Mouse (Mus musculus): ENCODE measurements around the gene Tmigd3.
A peak's percentile ranks its signal among the peaks of the same experiment; 100 is the strongest.

Gene Tmigd3

GRCm38 (mm10) chr3:105877252-105877803 is 6.6 kb downstream of the Tmigd3 start:
- DNase-seq, result peak; percentile 64

GRCm38 (mm10) chr3:105877919-105878318 is 7.2 kb downstream of the Tmigd3 start:
- DNase-seq, result peak; percentile 76

DNA sequence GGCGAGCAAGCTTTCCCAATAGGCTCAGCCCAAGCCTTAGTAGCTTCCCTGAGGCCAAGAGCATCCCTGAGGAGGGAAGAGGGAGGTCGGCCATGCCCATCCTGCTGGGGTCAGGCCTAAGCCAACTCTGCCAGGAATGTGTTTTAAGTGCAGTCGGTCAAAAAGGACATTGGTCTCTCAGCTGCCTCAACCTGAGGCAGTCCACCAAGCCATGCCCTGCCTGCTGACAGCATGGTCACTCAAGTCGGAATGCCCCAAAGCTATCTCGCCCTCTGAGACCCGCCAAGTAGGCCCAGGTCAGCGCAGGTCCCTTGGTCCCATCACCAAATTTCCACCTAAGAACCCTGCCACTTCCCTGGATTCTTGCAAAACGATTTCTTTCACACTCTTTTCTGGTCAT is 8.0 kb downstream of the Tmigd3 start:
- no peak for DNase-seq

GRCm38 (mm10) chr3:105880419-105880818 is 9.7 kb downstream of the Tmigd3 start:
- no peak for DNase-seq

- no peak for DNase-seq
Observed at GRCm38 (mm10) chr3:105882105-105882504, 11.4 kb downstream of the Tmigd3 start.

DNA sequence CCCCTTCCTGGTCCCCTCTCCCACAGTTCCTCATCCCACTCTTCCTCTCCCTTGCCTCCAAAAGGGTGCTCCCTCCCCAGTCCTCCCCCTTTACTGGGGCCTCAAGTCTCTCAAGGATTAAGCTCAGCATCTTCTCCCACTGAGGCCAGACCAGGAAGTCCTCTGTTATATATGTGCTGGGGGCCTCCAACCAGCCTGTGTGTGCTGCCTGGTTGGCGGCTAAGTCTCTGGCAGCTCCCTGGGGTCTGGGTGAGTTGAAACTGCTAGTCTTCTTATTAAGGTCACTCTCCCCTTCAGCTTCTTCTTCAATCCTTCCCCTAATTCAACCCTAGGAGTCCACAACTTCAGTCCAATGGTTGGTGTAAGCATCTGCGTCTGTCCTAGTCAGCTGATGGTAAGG is 12.4 kb downstream of the Tmigd3 start:
- DNase-seq, result no peak

- DNase-seq, result no peak
Observed at GRCm38 (mm10) chr3:105888961-105889360, 18.3 kb downstream of the Tmigd3 start.

DNA sequence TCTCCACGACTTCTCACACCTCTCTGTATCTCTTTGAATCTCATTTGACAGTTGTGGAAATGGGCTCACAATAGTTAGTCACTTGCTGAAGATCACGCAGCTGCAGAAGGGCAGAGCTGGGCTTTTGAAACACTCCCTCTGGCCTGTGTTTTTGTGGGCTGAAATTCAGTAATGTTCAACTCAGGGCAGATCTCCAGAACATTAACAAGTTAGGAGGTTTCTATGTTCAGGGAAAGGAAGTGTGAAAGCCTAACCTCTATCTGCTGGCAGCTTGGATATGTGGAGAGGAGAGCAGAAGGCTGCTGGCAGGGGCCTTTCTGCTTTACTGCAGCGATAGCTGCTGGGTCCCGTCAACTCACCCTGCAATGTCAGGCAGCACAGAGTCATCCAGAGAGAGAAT is 19.5 kb downstream of the Tmigd3 start:
- no peak for DNase-seq

DNA sequence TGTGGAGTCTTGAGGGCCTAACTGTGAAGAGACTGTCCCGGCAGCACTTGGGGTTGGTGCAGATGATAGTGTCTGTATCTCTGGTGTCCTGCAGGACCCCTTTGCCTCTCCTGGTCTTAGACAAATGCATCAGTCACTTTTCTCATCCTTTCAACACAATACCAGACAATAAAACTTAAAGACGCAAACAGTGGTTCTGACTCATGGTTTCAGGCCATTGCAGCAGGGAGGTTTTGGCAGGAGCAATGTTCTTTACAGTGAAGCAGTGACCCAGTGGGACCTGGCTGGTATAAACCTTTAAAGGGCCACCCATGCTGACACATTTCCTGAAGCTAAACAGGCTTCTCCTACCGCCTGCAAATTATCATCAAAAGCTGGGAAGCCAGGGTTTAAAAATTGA is 20.4 kb downstream of the Tmigd3 start:
- no peak for DNase-seq

GRCm38 (mm10) chr3:105891760-105892571 is 21.3 kb downstream of the Tmigd3 start:
- DNase-seq, result peak; percentile 75

DNA sequence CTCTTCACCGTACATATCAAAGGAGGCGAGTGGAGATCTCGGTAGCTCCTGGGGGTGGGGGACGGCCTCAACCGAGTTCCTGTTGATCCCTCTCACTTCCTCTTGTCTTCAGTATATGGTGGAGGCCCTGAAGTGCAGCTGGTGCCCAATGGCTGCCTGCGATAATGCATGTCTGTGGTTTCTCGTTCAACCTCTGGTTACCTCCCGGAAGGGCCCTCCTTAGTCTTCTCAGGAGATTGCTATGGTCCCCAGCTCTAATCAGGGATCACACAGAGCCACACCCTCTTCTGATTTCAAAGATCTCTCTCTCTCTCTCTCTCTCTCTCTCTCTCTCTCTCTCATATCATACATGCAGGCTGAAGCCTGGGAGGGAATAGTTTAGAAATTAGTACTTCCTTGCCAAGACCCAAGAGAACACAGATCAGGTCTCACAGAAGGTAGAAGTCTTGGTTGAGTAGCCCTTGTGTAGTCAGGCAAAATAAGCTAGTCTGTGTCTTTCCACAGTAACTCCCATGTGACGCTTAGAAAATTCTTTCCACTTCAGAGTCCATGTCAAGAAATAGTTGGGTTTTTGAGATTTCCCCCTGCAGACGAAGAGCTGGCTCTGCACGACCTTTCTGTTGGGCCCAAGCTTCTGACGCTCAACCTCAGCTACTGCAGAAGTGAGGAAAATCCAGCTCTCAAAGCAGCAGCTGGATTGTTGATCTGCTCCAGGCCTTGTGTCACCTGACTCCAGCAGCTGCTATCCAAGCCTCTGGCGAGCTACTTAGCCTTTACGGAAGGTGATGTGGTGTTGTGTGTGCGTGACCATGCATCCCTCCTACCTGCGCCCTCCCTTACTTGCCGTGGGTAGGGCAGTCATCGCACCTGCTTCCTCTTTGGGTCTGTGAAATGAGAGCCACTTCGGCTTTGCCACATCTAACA is 22.1 kb downstream of the Tmigd3 start:
- peak; percentile 75 for DNase-seq

GRCm38 (mm10) chr3:105893941-105894391 is 23.3 kb downstream of the Tmigd3 start:
- peak; percentile 75 for DNase-seq

DNA sequence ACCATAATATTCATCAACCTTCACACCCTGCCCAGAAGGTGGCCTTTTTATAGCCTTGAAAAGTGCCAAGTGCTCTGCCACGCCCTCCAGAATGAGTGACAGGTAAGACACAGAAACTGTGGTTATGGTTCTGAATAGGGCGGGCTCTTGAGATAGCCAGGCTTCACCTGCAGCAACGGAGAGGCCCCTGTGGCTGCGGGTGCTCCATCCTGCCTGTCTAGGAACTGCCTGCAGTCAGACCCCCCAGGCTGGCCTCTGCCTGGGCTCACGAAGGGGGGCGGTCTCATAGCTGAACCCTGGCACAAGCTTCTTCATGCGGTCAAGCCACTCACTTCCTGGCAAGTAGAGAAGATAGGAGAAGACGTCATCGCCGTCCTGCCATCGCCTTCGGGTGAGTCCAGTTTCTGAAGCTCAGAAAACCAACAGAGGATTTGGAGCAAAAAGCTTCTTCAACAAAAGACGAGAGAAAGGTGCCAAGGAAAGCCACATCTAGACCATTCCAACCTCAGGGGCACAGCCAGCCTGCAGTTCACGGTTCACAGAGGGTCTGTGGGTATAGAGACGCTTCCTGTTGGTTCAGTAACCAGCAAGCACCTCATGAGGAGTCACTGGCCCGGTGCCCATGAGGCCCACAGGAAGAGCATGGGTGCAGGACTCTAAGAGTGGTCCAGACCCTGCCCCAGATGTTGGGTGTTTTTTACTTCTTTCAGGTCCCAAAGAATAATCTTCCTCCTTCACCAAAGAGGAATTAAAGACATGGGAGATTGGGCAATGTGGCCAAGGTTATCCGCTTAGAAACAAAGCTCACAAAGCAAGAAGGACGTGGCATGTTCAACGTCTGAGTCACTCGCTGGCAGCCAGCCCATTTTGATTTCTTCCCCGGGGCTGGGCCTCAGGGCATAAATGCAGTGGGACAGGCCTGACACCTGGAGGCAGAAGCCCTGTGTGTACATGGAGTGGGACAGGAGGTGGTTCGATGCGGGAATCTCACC is 24.2 kb downstream of the Tmigd3 start:
- DNase-seq, result peak; percentile 98

DNA sequence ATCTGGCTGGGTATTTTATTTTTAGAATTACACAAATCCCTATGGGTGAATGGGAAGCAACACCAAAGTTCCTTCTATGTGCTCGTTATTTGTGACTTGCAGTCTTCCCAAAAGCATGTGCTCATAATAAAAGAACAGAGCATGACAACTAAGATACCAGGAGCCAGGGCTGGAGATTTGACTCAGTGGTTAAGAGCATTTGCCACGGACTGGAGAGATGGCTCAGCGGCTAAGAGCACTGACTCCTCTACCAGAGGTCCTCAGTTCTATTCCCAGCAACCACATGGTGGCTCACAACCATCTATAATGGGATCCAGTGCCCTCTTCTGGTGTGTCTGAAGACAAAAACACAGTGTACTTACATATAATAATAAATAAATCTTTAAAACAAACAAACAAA is 26.1 kb downstream of the Tmigd3 start:
- no peak for DNase-seq

DNA sequence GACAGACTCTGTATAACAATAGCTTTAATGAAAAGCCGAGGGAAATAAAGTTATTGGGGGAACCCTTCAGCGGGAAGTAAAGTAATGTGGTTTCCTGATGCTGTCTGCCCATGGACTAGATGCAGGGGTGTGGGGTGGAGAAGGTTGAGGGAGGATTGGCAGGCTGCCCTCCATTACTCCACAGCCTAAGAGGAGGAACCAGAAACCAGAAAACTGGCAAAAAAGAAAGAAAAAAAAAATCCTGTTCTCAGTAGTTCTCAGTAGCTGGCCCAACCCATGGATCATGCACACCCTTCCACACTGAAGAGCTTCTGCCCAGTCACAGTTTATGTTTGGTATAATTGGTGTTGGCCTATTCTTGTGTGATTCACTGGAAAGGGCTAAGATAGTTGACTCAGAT is 27.6 kb downstream of the Tmigd3 start:
- DNase-seq, result peak; percentile 69

DNA sequence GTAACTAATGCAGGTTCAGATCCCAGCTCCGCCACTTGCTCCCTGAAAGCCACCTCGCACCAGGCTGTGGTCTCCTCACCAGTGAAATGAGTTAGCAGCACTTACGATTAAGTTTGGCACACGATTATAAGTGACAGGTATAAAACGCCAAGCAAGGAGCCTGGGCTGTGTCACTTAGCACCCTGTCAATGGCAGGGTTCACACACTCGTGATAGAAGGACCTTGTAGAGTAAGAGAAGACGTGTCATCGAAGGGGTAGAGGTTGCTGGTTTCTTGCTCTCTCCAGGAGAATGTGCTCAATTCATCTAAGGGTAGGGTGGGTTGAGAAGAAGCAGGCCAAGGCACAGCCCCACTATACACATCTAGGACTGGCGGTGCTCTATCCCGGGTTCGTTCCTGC is 28.2 kb downstream of the Tmigd3 start:
- no peak for DNase-seq

DNA sequence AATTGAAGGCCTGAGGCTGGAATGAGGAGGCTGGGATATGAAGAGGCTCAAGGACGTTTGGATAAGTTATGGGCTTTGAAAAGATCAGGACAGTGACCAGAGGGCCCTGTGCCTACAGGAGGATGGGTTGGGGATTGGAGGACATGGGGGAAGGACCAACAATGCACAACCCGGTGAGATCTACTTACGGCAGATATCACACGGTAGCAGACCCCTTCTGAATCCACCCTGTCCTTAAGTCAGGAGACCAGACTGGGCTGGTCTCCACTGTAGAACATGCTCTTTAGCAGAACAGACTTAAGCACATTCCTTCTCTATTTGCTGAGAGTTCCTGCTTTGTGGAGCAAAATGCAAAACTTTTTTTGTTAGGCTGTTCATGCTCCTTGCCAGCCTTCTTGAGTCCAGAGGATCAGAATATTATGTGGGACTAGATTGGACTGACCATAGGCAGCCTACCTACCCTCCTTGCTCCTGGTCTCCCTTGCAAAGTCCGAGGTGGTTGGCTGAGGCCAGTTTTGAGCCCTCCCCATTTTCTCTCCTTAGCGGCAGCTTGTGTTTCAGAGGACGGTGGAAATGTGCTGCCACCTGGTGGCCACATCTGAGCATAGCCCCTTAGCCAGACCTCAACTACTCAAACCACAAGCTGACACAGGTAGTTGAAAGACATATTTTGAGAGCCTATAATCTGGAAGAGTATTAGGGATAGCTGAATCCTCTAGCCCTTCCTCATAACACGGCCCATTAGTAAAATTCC is 28.9 kb downstream of the Tmigd3 start:
- DNase-seq, result peak; percentile 90

DNA sequence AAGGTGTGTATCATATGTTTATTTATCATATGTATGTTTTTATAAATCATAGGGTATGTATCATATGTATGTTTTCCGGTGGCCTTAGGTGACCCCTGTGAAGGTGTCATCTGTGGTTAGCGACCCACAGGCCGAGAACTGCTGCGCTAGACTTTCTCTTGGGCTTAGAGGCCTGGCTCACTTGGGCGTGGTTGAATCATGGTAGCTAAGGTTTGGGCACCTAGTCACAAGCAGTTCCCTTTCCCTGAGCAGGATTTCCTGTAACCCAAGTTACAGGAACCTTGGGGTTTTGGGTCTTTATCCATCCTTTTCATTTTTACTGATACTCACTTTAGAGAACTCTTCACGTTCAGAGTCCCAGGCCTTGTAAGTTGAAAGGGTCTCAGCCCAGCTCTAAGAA is 29.6 kb downstream of the Tmigd3 start:
- DNase-seq, result no peak

DNA sequence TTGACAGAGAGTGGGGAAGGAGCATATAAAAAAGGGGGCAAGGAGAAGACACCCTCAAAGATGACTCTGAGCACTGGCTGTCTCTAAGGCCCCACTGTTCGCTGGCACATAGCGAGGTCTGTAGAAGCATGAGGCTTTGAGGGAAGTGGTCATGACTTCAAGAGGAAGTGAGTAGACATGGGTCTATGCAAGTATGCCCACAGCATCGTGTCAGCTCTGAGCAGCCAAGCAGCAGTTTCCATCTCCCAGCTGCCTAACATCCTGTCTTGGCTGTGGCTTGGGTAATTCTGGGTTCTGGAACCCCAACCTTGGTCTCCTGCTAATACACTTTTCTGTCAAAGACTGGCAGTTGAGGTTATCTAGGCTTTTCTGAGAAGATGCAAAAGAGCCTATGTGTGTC is 30.0 kb downstream of the Tmigd3 start:
- peak; percentile 58 for DNase-seq

- DNase-seq, result no peak
Observed at GRCm38 (mm10) chr3:105901468-105901867, 30.8 kb downstream of the Tmigd3 start.

DNA sequence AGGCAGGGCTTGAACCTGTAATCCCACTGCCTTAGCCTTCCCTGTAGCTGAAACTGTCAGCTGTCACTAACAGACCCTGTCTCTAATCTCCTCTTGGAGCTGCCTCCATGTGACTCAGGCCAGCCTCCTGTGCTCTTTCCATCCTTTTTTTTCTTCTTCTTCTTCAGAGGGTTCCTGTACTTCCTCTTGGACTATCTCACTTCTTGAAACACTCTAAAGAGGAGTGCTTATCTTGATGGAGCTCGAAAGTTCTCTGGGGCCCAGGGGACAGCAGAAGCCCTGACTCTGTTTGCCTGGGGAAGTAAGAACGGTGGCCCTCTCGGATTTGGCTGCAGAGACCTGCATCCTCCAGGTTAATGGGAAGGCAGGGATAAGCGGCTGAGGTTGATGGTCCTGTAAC is 33.5 kb downstream of the Tmigd3 start:
- no peak for DNase-seq
